In the genomic region with DNA sequence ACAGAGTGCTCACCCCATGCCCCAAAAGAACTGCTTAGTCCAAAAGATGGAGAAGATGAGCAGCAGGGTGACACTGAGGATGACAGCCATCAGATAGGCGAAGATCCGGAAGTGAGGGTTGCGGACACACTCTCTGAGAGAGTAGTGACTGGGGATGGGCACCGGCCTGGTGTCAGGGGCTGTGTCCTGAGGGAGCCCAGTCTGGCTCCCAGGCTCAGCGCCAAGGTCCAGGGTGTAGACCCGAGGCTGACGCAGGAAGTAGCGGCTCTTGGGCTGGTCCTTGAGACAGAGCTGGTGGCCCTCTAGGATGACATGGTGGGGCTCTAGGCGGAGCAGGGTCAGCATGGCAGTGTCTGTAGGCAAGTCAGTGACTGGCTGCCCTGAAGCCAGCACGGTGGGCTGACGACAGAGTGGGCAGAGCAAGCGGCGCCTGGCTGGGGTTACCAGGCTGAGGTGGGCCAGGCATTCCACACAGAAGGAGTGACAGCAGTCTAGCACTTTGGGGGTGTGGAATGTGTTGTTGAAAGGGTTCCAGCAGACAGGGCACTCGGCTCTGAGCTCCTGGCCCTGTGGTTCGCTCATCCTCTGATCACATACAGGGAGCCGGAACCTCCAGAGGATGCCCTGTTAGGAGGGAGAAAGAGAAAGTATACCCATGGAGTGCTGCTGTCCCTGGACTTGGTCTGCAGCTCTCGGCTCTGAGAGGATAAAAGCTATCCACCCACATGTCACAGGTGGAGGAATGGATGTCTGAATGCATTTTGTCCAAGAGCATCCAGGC, we compare ENCODE assay signal across 10 mouse cellular contexts. TPM values are rescaled to one million over a fixed set of nuclear protein-coding genes. Genes with fewer than 3 reads are reported as not detected.
A peak's percentile ranks its signal among the peaks of the same experiment; 100 is the strongest.
DNase-seq lines count a peak whose midpoint lies in the region; ATAC-seq and TF ChIP-seq lines count a peak whose summit lies in the region.
"Had no signal": no experiment of that assay in that cellular context is flagged by ENCODE, and none has a peak within 500 bp of the region (broad histone marks: within the 10 kb centered on the region; RNA-seq: fewer than 3 reads in every experiment).

No protein-coding gene starts in this region.

- WGBS in cerebellum, adult 2 months = 43% methylated on average over 17 of the region's 17 CpGs
- WGBS in hindbrain, embryonic 10.5 days = 75% methylated on average over 17 of the region's 17 CpGs
- WGBS in hindbrain, embryonic 14.5 days = 83% methylated on average over 17 of the region's 17 CpGs

- peak; percentile 26 to 31 for DNase-seq in cerebellum, adult 2 months
- DNase-seq in cerebellum, adult 8-10 months = no peak
- no peak for DNase-seq in hindbrain, embryonic 10.5 days (ENCODE audit: low spot score)
- DNase-seq in hindbrain, embryonic 14.5 days (ENCODE audit: low spot score) = no peak
- DNase-seq in testis, postnatal 14 days (ENCODE audit: low spot score) = no peak
- peak; percentile 53 for DNase-seq in testis, postnatal 10 days (ENCODE audit: low spot score)
- no peak for DNase-seq in thymus, postnatal 10 days (ENCODE audit: low spot score in 2 of 2)
- DNase-seq: thymus, postnatal 14 days had no signal

- no peak overlapping the region for H3K9ac ChIP-seq in hindbrain, embryonic 14.5 days

- no peak overlapping the region for H3K4me3 ChIP-seq in cerebellum, adult 2 months (replicated peaks; ENCODE audit: insufficient read depth, low read depth, low read length)
- no peak overlapping the region for H3K4me3 ChIP-seq in hindbrain, embryonic 10.5 days
- H3K4me3 ChIP-seq in hindbrain, embryonic 14.5 days (replicated peaks; ENCODE audit: low read length) = no peak overlapping the region
- H3K4me3 ChIP-seq in testis, adult 2 months (ENCODE audit: control insufficient read depth, low read depth, low read length) = peak overlapping the region; percentile 14

- no peak overlapping the region for H3K27ac ChIP-seq in cerebellum, adult 2 months (ENCODE audit: insufficient read depth, low read length)
- peak overlapping the region; percentile 16; the same call in 1 of the 2 replicates for H3K27ac ChIP-seq in hindbrain, embryonic 10.5 days
- H3K27ac ChIP-seq in hindbrain, embryonic 14.5 days = no peak overlapping the region
- H3K27ac ChIP-seq in testis, adult 2 months (ENCODE audit: control insufficient read depth, insufficient read depth, low read depth, low read length) = no peak overlapping the region

- no peak for TF ChIP-seq POLR2A in cerebellum, adult 2 months (IDR thresholded peaks at IDR 0.05; ENCODE audit: borderline replicate concordance, insufficient read depth, low read length)
- no peak for TF ChIP-seq POLR2A in testis, adult 2 months (IDR thresholded peaks at IDR 0.05; ENCODE audit: control insufficient read depth, low read depth, low read length)

- no peak for ATAC-seq in hindbrain, embryonic 14.5 days (ENCODE audit: low FRiP score)
- ATAC-seq: inflammation-experienced regulatory T-cells, adult 6 months had no signal

- H3K4me2 ChIP-seq in hindbrain, embryonic 14.5 days (replicated peaks) = no peak overlapping the region

- H3K36me3 ChIP-seq in hindbrain, embryonic 10.5 days = peaks cover 33% of the 10 kb centered on the region
- peaks cover 29% of the 10 kb centered on the region for H3K36me3 ChIP-seq in hindbrain, embryonic 14.5 days (replicated peaks; ENCODE audit: control insufficient read depth, insufficient read depth)
- no peaks in the 10 kb centered on the region; the same call in none of the 2 replicates for H3K36me3 ChIP-seq in testis, adult 2 months (ENCODE audit: control insufficient read depth, insufficient read depth, low read length)

- no peak for TF ChIP-seq CTCF in cerebellum, adult 2 months (IDR thresholded peaks at IDR 0.05; ENCODE audit: borderline replicate concordance, insufficient read depth, low read depth, low read length)
- TF ChIP-seq CTCF in testis, adult 2 months (IDR thresholded peaks at IDR 0.05; ENCODE audit: control insufficient read depth, insufficient read depth, insufficient replicate concordance, low read depth, low read length) = no peak

- H3K9me3 ChIP-seq in hindbrain, embryonic 10.5 days = no peaks in the 10 kb centered on the region
- no peaks in the 10 kb centered on the region for H3K9me3 ChIP-seq in hindbrain, embryonic 14.5 days (ENCODE audit: control insufficient read depth, low read length)

- H3K4me1 ChIP-seq in cerebellum, adult 2 months (ENCODE audit: control insufficient read depth, insufficient read depth, low read length) = peaks cover 13% of the 10 kb centered on the region
- H3K4me1 ChIP-seq in hindbrain, embryonic 10.5 days (replicated peaks) = no peaks in the 10 kb centered on the region
- H3K4me1 ChIP-seq in hindbrain, embryonic 14.5 days (replicated peaks; ENCODE audit: control insufficient read depth, insufficient read depth, low read length) = no peaks in the 10 kb centered on the region
- H3K4me1 ChIP-seq in testis, adult 2 months (ENCODE audit: control insufficient read depth, insufficient read depth, low read length) = peaks cover 18% of the 10 kb centered on the region

- H3K27me3 ChIP-seq in cerebellum, adult 2 months (ENCODE audit: control insufficient read depth, insufficient read depth, low read length) = no peaks in the 10 kb centered on the region
- H3K27me3 ChIP-seq in hindbrain, embryonic 10.5 days (ENCODE audit: insufficient read depth, poor library complexity, severe bottlenecking) = no peaks in the 10 kb centered on the region
- H3K27me3 ChIP-seq in hindbrain, embryonic 14.5 days (ENCODE audit: control insufficient read depth, insufficient read depth, low read length) = no peaks in the 10 kb centered on the region
- no peaks in the 10 kb centered on the region for H3K27me3 ChIP-seq in testis, adult 2 months (ENCODE audit: control insufficient read depth, insufficient read depth, low read length)

RNA-seq across cellular contexts. Expression of a gene that starts 6.9 kb away (rescaled TPM):
- polyA plus RNA-seq in cerebellum, adult 2 months (2012; rRNA removed) = 0.07 TPM in 1 of 2 replicates, not detected in the other
- polyA plus RNA-seq in hindbrain, embryonic 10.5 days (2016; fragmentation: Nextera tagmentation; extraction: Ambion mirVana) = not detected in 2 replicates
- polyA plus RNA-seq in hindbrain, embryonic 14.5 days (2014; fragmentation: Nextera tagmentation; extraction: Ambion mirVana) = not detected in 2 replicates
- 4.2 and 4.3 TPM in 2 replicates for polyA plus RNA-seq in testis, adult 2 months (2012; rRNA removed)
- polyA plus RNA-seq: inflammation-experienced regulatory T-cells, adult 6 months had no signal

RNA-seq across cellular contexts. Expression of a gene that starts 19.6 kb away (rescaled TPM):
- 20.4 and 21.2 TPM in 2 replicates for polyA plus RNA-seq in cerebellum, adult 2 months (2012; rRNA removed)
- 26.8 and 35.2 TPM in 2 replicates for polyA plus RNA-seq in hindbrain, embryonic 10.5 days (2016; fragmentation: Nextera tagmentation; extraction: Ambion mirVana)
- 15.0 and 16.1 TPM in 2 replicates for polyA plus RNA-seq in hindbrain, embryonic 14.5 days (2014; fragmentation: Nextera tagmentation; extraction: Ambion mirVana)
- polyA plus RNA-seq in testis, adult 2 months (2012; rRNA removed) = 9.2 and 9.6 TPM in 2 replicates

RNA-seq across cellular contexts. Expression of a gene that starts 19.7 kb away (rescaled TPM):
- polyA plus RNA-seq in cerebellum, adult 2 months (2012; rRNA removed) = 55.0 and 65.8 TPM in 2 replicates
- 176 and 179 TPM in 2 replicates for polyA plus RNA-seq in hindbrain, embryonic 10.5 days (2016; fragmentation: Nextera tagmentation; extraction: Ambion mirVana)
- 83.1 and 95.1 TPM in 2 replicates for polyA plus RNA-seq in hindbrain, embryonic 14.5 days (2014; fragmentation: Nextera tagmentation; extraction: Ambion mirVana)
- polyA plus RNA-seq in testis, adult 2 months (2012; rRNA removed) = 16.0 and 19.2 TPM in 2 replicates

RNA-seq across cellular contexts. Expression of a gene that starts 42.5 kb away (rescaled TPM):
- polyA plus RNA-seq in cerebellum, adult 2 months (2012; rRNA removed) = 3.1 and 3.9 TPM in 2 replicates
- 9.8 and 10.0 TPM in 2 replicates for polyA plus RNA-seq in hindbrain, embryonic 10.5 days (2016; fragmentation: Nextera tagmentation; extraction: Ambion mirVana)
- 9.8 and 13.5 TPM in 2 replicates for polyA plus RNA-seq in hindbrain, embryonic 14.5 days (2014; fragmentation: Nextera tagmentation; extraction: Ambion mirVana)
- 202 and 208 TPM in 2 replicates for polyA plus RNA-seq in testis, adult 2 months (2012; rRNA removed)

RNA-seq across cellular contexts. Expression of a gene that starts 51.7 kb away (rescaled TPM):
- polyA plus RNA-seq in cerebellum, adult 2 months (2012; rRNA removed) = 1.2 and 1.3 TPM in 2 replicates
- 0.78 and 1.9 TPM in 2 replicates for polyA plus RNA-seq in hindbrain, embryonic 10.5 days (2016; fragmentation: Nextera tagmentation; extraction: Ambion mirVana)
- polyA plus RNA-seq in hindbrain, embryonic 14.5 days (2014; fragmentation: Nextera tagmentation; extraction: Ambion mirVana) = 0.86 and 1.2 TPM in 2 replicates
- 443 and 501 TPM in 2 replicates for polyA plus RNA-seq in testis, adult 2 months (2012; rRNA removed)

Comparison
In these comparisons a context has a peak if more than half of its experiments do, and no peak if none do; other contexts are left out.
1. DNase-seq: peak in cerebellum, adult 2 months (2 of 2) and testis, postnatal 10 days (single experiment); none in cerebellum, adult 8-10 months (single experiment), hindbrain, embryonic 10.5 days (single experiment), hindbrain, embryonic 14.5 days (single experiment), testis, postnatal 14 days (single experiment) and thymus, postnatal 10 days (0 of 2).